Mouse (Mus musculus) heart, postnatal 0 days (tissue): Measurements from ENCODE around the gene Stoml3. TPM values are rescaled to one million over a fixed set of nuclear protein-coding genes. Genes with fewer than 3 reads are reported as not detected.
A peak's percentile ranks its signal among the peaks of the same experiment; 100 is the strongest.

Experiments used
- ATAC-seq: fragments of 200-750 bp; cut with Nextera tagmentation; 2 replicates; pipeline ENCODE4 v1.8.0; 2017; ENCODE audit warnings: low read depth, moderate number of reproducible peaks, moderate library complexity; ENCODE audit not compliant: insufficient read depth
- DNase-seq: peaks from one replicate; pipeline ENCODE4 v3.0.0-alpha.2; 2016; ENCODE audit warnings: low spot score
- H3K27ac ChIP-seq: fragments of 300-500 bp; sonication (generic); 2 replicates; pipeline ENCODE4 v1.5.1; 2014; ENCODE audit warnings: low read depth, mild to moderate bottlenecking
- H3K27me3 ChIP-seq: fragments of 300-500 bp; sonication (generic); 2 replicates; pipeline ENCODE4 v1.6.1; 2014; ENCODE audit warnings: low read length, mixed read lengths; ENCODE audit not compliant: control insufficient read depth, insufficient read depth
- H3K36me3 ChIP-seq: fragments of 300-500 bp; sonication (generic); replicated peaks from 2 replicates; pipeline ENCODE4 v1.6.1; 2014; ENCODE audit warnings: low read length, mixed read lengths; ENCODE audit not compliant: control insufficient read depth, insufficient read depth
- H3K4me1 ChIP-seq: fragments of 300-500 bp; sonication (generic); 2 replicates; pipeline ENCODE4 v1.6.1; 2014; ENCODE audit warnings: antibody characterized with exemption; ENCODE audit not compliant: control insufficient read depth, insufficient read depth
- H3K4me2 ChIP-seq: fragments of 300-500 bp; sonication (generic); 2 replicates; pipeline ENCODE4 v1.6.1; 2014; ENCODE audit warnings: low read depth, mild to moderate bottlenecking, low read length, moderate library complexity
- H3K4me3 ChIP-seq: fragments of 300-500 bp; sonication (generic); 2 replicates; pipeline ENCODE4 v1.5.1; 2014; ENCODE audit warnings: low read depth, low read length
- H3K9ac ChIP-seq: fragments of 300-500 bp; sonication (generic); replicated peaks from 2 replicates; pipeline ENCODE4 v1.6.1; 2014; ENCODE audit warnings: low read depth, low read length, mixed read lengths
- H3K9me3 ChIP-seq: fragments of 300-500 bp; sonication (generic); replicated peaks from 2 replicates; pipeline ENCODE4 v1.6.1; 2016; ENCODE audit warnings: low read length; ENCODE audit not compliant: control insufficient read depth
- CTCF ChIP-seq: IDR thresholded peaks from 2 replicates; pipeline ENCODE4 v1.5.1; 2016; ENCODE audit warnings: antibody characterized with exemption, control low read depth, low read depth
- EP300 ChIP-seq: IDR thresholded peaks from 2 replicates; pipeline ENCODE4 v1.6.1; 2016; ENCODE audit warnings: antibody characterized with exemption, low read depth
- WGBS: fragments of 180-500 bp; shearing (Covaris S2); extraction: QIAGEN DNeasy Blood & Tissue Kit; methylation state at CpG from one replicate; pipeline ENCODE4 v1.1.7; 2014; 5-methylcytosine and 5-hydroxymethylcytosine counted together
- polyA plus RNA-seq: library from polyadenylated mRNA; unstranded; fragments of >200 nt; fragmentation: Nextera tagmentation; extraction: Ambion mirVana; gene quantifications from 2 replicates; pipeline ENCODE4 v1.2.1, GENCODE M21; 2015
- total RNA-seq: library from RNA; depleted of rRNA; stranded (reverse); fragments of >200 nt; gene quantifications from 2 replicates; pipeline ENCODE4 v1.2.3, GENCODE M21; 2014; ENCODE audit warnings: low replicate concordance

Stoml3 gene
- total and polyA plus RNA-seq, 2 experiments from 2014 or later, result not detected

GRCm38 (mm10) chr3:53466481-53466880 lies 22.0 kb upstream of the Stoml3 start:
- DNase-seq (no peak), ATAC-seq (no peak)
- Histone ChIP-seq H3K36me3 (peaks cover 18% of the 10 kb centered on the region), H3K27me3 (no peaks in the 10 kb centered on the region), H3K9me3 (no peaks in the 10 kb centered on the region), H3K9ac (no peak overlapping the region), H3K4me2 (peak overlapping the region; percentile 15; the same call in 1 of the 2 replicates), H3K27ac (no peak overlapping the region), H3K4me3 (no peak overlapping the region), H3K4me1 (peaks cover 26% of the 10 kb centered on the region)
- WGBS, result 66% methylated on average over 9 of the region's 9 CpGs
- no peak for TF ChIP-seq CTCF

DNA sequence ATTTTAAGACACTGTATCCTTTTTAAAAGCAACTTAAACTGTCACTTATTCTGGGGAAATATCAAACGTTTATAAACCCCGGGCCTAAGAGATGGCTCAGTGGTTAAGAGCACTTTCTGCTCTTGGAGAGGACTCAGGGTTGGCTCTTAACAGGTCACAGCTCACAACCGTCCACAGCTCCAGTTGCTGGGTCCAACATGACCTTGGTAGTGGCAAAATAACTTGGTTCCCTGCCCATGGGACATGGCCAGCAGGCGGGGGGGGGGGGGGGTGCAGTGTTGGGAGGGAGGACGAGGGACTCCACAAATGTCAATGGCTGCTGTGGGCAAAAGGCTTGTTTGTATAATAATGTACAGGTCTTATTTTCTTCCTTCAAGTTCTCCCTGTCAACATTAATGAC lies 21.1 kb upstream of the Stoml3 start:
- H3K4me3 ChIP-seq, result no peak overlapping the region
- peaks cover 26% of the 10 kb centered on the region for H3K36me3 ChIP-seq
- ATAC-seq, result no peak
- no peak overlapping the region for H3K4me2 ChIP-seq
- TF ChIP-seq CTCF (no peak), EP300 (no peak)
- no peaks in the 10 kb centered on the region for H3K27me3 ChIP-seq
- no peak overlapping the region for H3K27ac ChIP-seq
- H3K9ac ChIP-seq, result no peak overlapping the region
- peaks cover 26% of the 10 kb centered on the region for H3K4me1 ChIP-seq
- no peaks in the 10 kb centered on the region for H3K9me3 ChIP-seq
- no peak for DNase-seq
- WGBS, result 55% methylated on average over 5 of the region's 5 CpGs

DNA sequence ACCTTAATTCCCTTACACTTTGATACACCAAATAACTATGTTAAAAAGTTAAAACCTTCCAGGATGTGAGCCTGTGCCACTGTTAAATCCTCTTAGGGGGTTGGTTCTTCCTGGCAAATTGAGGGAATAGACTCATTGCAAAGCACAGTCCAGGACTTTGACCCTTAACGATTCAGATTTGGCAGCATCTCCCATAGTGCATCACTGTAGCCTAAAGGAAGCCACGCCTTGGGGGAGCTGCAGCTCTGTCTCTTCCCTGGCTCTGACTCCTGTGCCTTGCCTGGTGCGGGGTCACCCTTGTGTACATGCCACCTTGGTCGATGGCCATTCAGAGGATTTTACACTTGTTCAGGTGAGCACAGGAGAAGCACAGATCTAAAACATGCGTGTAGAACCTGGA lies 18.8 kb upstream of the Stoml3 start:
- H3K36me3 ChIP-seq, result peaks cover 49% of the 10 kb centered on the region
- peaks cover 26% of the 10 kb centered on the region for H3K4me1 ChIP-seq
- ATAC-seq, result no peak
- H3K9me3 ChIP-seq, result no peaks in the 10 kb centered on the region
- no peak overlapping the region for H3K4me3 ChIP-seq
- H3K27me3 ChIP-seq, result no peaks in the 10 kb centered on the region
- H3K27ac ChIP-seq, result no peak overlapping the region
- TF ChIP-seq EP300, result no peak
- TF ChIP-seq CTCF, result no peak
- WGBS, result 86% methylated on average over 5 of the region's 5 CpGs
- no peak for DNase-seq
- no peak overlapping the region for H3K4me2 ChIP-seq
- H3K9ac ChIP-seq, result no peak overlapping the region

- Histone ChIP-seq H3K9me3 (no peaks in the 10 kb centered on the region), H3K36me3 (peaks cover 71% of the 10 kb centered on the region), H3K27me3 (no peaks in the 10 kb centered on the region), H3K4me3 (no peak overlapping the region), H3K4me2 (no peak overlapping the region), H3K9ac (no peak overlapping the region), H3K4me1 (peaks cover 8% of the 10 kb centered on the region; the same call in 1 of the 2 replicates), H3K27ac (no peak overlapping the region)
- ATAC-seq, result no peak
- WGBS, result 94% methylated on average over 5 of the region's 5 CpGs
- no peak for TF ChIP-seq CTCF
- no peak for TF ChIP-seq EP300
- no peak for DNase-seq
These were observed 16.4 kb upstream of the Stoml3 start for GRCm38 (mm10) chr3:53472061-53472460.

- H3K27ac ChIP-seq, result no peak overlapping the region
- no peak for TF ChIP-seq CTCF
- DNase-seq (no peak), ATAC-seq (no peak)
- H3K4me1 ChIP-seq, result no peaks in the 10 kb centered on the region
- WGBS, result 67% methylated on average over 4 of the region's 4 CpGs
- H3K9me3 ChIP-seq, result no peaks in the 10 kb centered on the region
- H3K4me2 ChIP-seq, result no peak overlapping the region
- H3K27me3 ChIP-seq, result no peaks in the 10 kb centered on the region
- no peak overlapping the region for H3K9ac ChIP-seq
- peaks cover 89% of the 10 kb centered on the region for H3K36me3 ChIP-seq
- H3K4me3 ChIP-seq, result no peak overlapping the region
These were observed 14.3 kb upstream of the Stoml3 start for GRCm38 (mm10) chr3:53474179-53474578.

- WGBS, result 44% methylated on average over 6 of the region's 6 CpGs
- Histone ChIP-seq H3K27ac (no peak overlapping the region), H3K4me3 (no peak overlapping the region), H3K9ac (no peak overlapping the region), H3K27me3 (no peaks in the 10 kb centered on the region), H3K4me1 (no peaks in the 10 kb centered on the region), H3K9me3 (no peaks in the 10 kb centered on the region), H3K4me2 (no peak overlapping the region), H3K36me3 (peaks cover 97% of the 10 kb centered on the region)
- DNase-seq (peak; percentile 42), ATAC-seq (peak; percentile 58; the same call in 1 of the 2 replicates)
- peak; percentile 71 for TF ChIP-seq CTCF
- TF ChIP-seq EP300, result no peak
These were observed 12.6 kb upstream of the Stoml3 start for GRCm38 (mm10) chr3:53475889-53476288.
